Mouse (Mus musculus) left cerebral cortex, adult 2 months (tissue): Measurements from ENCODE around the gene Dpysl4. TPM values are rescaled to one million over a fixed set of nuclear protein-coding genes. Genes with fewer than 3 reads are reported as not detected.
A peak's percentile ranks its signal among the peaks of the same experiment; 100 is the strongest.

Source experiments
- DNase-seq, 2 experiments: peaks; one replicate each; pipeline ENCODE4 v3.0.0; 2021 to 2022; ENCODE audit warnings: low spot score in 2 of 2, mixed read lengths in 1 of 2; ENCODE audit errors: extremely low spot score in 1 of 2
- H3K27ac ChIP-seq: fragments of 200-600 bp; 2 replicates; pipeline ENCODE4 v1.8.1; 2022
- H3K4me3 ChIP-seq: fragments of 200-600 bp; 2 replicates; pipeline ENCODE4 v1.8.1; 2022
- CTCF ChIP-seq: fragments of 200-600 bp; IDR thresholded peaks from 2 replicates; pipeline ENCODE4 v1.8.1; 2022; ENCODE audit warnings: antibody characterized with exemption, mild to moderate bottlenecking, moderate library complexity
- intact Hi-C: fragments of 180-260 bp; cut with DNase I; formaldehyde crosslinking; loops from one replicate; pipeline ENCODE4 v1.15.1; 2025
- total RNA-seq, 2 experiments: library from RNA; stranded (reverse); gene quantifications; 2 replicates each; pipeline ENCODE4 v1.2.3; 2021

Dpysl4 gene
- total RNA-seq, 2 experiments from 2014 or later, result 48.2 to 56.9 TPM

- H3K4me3 ChIP-seq, result peak overlapping the region; percentile 89
- DNase-seq, result no peak
- peak overlapping the region; percentile 93 for H3K27ac ChIP-seq
- intact Hi-C loops, result no loop called here
- no peak for TF ChIP-seq CTCF
Measured at GRCm38 (mm10) chr7:139086195-139087158, 676 bp downstream of the Dpysl4 start.

DNA sequence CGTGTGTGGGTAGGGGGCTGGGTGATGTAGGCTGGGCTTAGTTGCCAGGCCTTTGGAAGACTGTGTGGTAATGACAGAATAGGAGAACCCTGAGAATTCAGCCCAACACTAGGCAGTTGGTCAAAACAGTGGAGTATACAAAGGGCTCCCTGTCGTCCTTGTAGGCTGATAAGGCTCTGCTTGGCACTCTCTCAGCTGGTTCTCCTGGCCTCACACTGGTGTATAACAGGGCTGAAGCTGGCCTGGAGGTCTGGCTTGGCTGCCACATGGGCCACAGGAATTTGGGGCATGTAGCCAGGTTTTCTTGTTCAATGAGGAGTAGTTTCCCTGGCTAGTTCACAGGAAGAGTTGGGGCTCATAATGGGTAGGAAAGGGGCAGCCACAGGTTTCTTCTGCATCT, 2.0 kb downstream of the Dpysl4 start:
- Histone ChIP-seq H3K27ac (no peak overlapping the region), H3K4me3 (no peak overlapping the region)
- no peak for TF ChIP-seq CTCF
- DNase-seq, result no peak
- intact Hi-C loops, result no loop called here

- peak; percentile 11; the same call in 1 of the 2 replicates for TF ChIP-seq CTCF
- no peak overlapping the region for H3K27ac ChIP-seq
- no peak overlapping the region for H3K4me3 ChIP-seq
- intact Hi-C loops, result no loop called here
- no peak for DNase-seq
Measured at GRCm38 (mm10) chr7:139089892-139090874, 4.4 kb downstream of the Dpysl4 start.

DNA sequence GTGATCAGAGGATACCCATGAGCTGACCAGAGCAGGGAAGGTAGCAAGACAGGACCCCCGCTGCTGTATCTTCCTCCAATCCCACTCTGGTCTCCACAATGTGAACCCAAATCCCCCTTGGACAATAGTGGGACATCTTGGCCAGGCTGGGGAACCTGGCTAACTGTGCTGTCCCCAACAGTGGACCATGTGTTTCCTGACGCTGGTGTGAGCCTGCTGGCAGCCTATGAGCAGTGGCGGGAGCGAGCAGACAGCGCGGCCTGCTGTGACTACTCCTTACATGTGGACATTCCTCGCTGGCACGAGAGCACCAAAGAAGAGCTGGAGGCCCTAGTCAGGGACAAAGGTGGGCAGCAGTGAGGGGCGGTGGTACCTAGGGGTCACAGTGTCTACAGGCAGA, 5.9 kb downstream of the Dpysl4 start:
- TF ChIP-seq CTCF, result no peak
- intact Hi-C loops, result no loop called here
- no peak overlapping the region for H3K4me3 ChIP-seq
- DNase-seq, result no peak
- no peak overlapping the region for H3K27ac ChIP-seq

GRCm38 (mm10) chr7:139092676-139093075, 6.9 kb downstream of the Dpysl4 start:
- no peak overlapping the region for H3K27ac ChIP-seq

DNA sequence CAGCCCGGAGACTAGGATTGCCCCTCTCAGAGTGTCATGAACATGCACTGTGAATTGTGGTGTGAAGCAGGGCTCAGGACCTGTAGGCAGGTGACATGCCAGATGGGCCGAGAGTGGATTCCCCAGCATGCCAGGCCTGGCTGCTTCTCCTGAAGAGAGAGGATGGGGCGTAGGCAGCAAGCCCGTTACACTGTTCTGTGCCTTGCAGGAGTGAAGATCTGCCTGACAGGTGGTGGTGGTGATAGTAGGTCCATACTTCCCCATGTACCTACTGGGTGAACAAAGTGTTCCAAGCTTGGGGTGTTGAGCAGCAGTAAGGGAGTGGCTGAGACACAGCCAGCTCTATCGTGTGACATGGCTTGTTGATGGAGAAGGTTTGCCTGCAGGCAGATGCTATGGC, 7.3 kb downstream of the Dpysl4 start:
- no peak overlapping the region for H3K4me3 ChIP-seq
- DNase-seq, result no peak
- no peak for TF ChIP-seq CTCF
- intact Hi-C loops, result no loop called here
- peak overlapping the region; percentile 5; the same call in 1 of the 2 replicates for H3K27ac ChIP-seq

More at GRCm38 (mm10) chr7:139092676-139093075, 6.9 kb downstream of the Dpysl4 start:
- H3K4me3 ChIP-seq, result no peak overlapping the region
- no peak for TF ChIP-seq CTCF
- no peak for DNase-seq
- intact Hi-C loops, result no loop called here

- intact Hi-C loops, result no loop called here
- no peak for TF ChIP-seq CTCF
- H3K27ac ChIP-seq, result peak overlapping the region; percentile 5; the same call in 1 of the 2 replicates
- no peak for DNase-seq
- no peak overlapping the region for H3K4me3 ChIP-seq
Measured at GRCm38 (mm10) chr7:139093781-139094180, 8.0 kb downstream of the Dpysl4 start.

DNA sequence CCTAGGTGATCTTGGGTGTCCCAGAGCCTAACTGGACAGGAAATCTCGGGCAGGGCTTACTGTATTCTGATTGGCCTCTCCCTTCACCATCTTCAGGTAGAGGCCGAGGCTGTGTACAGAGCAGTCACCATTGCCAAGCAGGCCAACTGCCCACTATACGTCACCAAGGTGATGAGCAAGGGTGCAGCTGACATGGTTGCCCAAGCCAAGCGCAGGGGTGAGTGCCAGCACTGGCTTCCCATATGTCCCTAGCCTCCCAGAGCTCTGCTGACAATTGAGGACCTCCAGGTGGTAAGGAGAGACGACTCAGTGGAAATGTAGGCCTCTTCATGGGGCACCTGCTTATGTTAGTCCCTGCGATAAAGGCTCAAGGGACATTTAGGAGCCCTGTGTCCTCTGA, 9.0 kb downstream of the Dpysl4 start:
- Histone ChIP-seq H3K27ac (no peak overlapping the region), H3K4me3 (no peak overlapping the region)
- no peak for TF ChIP-seq CTCF
- intact Hi-C loops, result no loop called here
- no peak for DNase-seq

GRCm38 (mm10) chr7:139095282-139095681, 9.5 kb downstream of the Dpysl4 start:
- no peak for TF ChIP-seq CTCF
- no peak overlapping the region for H3K4me3 ChIP-seq
- no peak for DNase-seq
- no peak overlapping the region for H3K27ac ChIP-seq
- intact Hi-C loops, result no loop called here

DNA sequence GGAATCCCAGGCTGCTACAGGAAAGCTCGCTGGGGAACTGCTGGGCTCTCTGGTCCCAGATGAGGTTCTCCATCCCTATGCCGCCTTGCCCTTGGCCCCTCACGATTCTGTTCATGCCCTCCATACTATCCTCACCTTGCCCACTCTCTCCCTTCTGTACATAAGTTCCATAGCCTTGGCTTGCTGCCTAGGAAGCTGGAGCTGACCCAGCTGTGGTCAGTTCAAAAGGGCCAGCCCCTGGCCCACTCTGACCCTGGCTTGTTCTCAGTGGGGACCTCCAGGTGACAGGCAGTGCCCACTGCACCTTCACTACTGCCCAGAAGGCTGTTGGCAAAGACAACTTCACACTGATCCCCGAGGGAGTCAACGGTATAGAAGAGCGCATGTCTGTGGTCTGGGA, 10.6 kb downstream of the Dpysl4 start:
- Histone ChIP-seq H3K4me3 (no peak overlapping the region), H3K27ac (0 out of 2 replicates have a peak overlapping the region, but pooled peaks have one; percentile 6)
- intact Hi-C loops, result no loop called here
- TF ChIP-seq CTCF, result no peak
- no peak for DNase-seq

DNA sequence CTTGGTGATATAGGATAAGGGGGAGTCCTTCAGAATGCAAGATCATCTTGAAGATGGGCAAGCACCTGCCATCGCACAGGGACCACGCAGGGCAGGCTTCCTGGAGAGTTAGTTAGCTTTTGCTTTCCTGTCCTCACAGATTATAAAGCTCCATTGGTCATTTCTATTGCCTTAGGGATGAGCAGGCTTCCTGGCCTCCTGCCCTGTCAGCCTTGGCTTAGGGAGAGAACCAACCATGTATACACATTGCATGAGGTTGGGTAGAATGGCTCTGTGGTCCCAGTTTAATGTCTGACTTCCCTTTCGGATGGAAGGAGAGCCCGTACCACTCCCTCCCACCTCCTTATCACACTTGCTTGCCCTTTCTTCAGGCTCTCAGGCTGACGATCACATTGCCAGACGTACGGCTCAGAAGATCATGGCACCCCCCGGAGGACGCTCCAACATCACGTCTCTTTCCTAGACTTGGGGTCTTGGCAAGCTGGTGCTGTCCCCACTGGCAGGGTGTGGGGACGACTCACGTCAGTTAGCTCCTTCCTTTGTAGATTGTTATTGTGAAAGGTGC, 14.8 kb downstream of the Dpysl4 start:
- Histone ChIP-seq H3K4me3 (no peak overlapping the region), H3K27ac (no peak overlapping the region)
- intact Hi-C loops, result no loop called here
- no peak for DNase-seq
- TF ChIP-seq CTCF, result no peak
